Mouse (Mus musculus) myocyte (in vitro differentiated cells): ENCODE data around the gene Cd300e. TPM values are rescaled to one million over a fixed set of nuclear protein-coding genes. Genes with fewer than 3 reads are reported as not detected.

ENCODE experiments used
- H3K27me3 ChIP-seq: one replicate; pipeline ENCODE4 v1.6.1; 2011; ENCODE audit not compliant: control insufficient read depth, insufficient read depth, insufficient read length
- H3K36me3 ChIP-seq: one replicate; pipeline ENCODE4 v1.6.1; 2011; ENCODE audit not compliant: control insufficient read depth, insufficient read depth
- H3K4me2 ChIP-seq: one replicate; pipeline ENCODE4 v1.6.1; 2011; ENCODE audit warnings: low read depth, control low read depth
- H3K4me3 ChIP-seq: one replicate; pipeline ENCODE4 v1.5.1; 2011; ENCODE audit warnings: mild to moderate bottlenecking, control low read depth, moderate library complexity
- H3K79me2 ChIP-seq: one replicate; pipeline ENCODE4 v1.6.1; 2011; ENCODE audit not compliant: control insufficient read depth, insufficient read depth
- H3ac ChIP-seq: one replicate; pipeline ENCODE4 v1.6.1; 2011; ENCODE audit not compliant: control insufficient read depth, insufficient read length
- CEBPB ChIP-seq: IDR thresholded peaks from 2 replicates; pipeline ENCODE4 v1.6.1; 2011; ENCODE audit warnings: mild to moderate bottlenecking, moderate library complexity; ENCODE audit not compliant: poor library complexity, insufficient read depth, severe bottlenecking
- E2F4 ChIP-seq: IDR thresholded peaks from one replicate; pipeline ENCODE4 v1.6.1; 2011; ENCODE audit warnings: mild to moderate bottlenecking, control low read depth, moderate library complexity; ENCODE audit not compliant: insufficient read depth
- MAX ChIP-seq: IDR thresholded peaks from one replicate; pipeline ENCODE4 v1.6.1; 2011; ENCODE audit warnings: low read depth, mild to moderate bottlenecking, control low read depth
- MYOD1 ChIP-seq, 3 experiments: IDR thresholded peaks; one replicate each; pipeline ENCODE4 v1.6.1; 2011; ENCODE audit warnings: control low read depth in 2 of 3, low read depth in 2 of 3, mild to moderate bottlenecking in 2 of 3, moderate library complexity in 1 of 3; ENCODE audit not compliant: insufficient read length in 2 of 3, control insufficient read depth in 1 of 3
- MYOG ChIP-seq, 3 experiments: IDR thresholded peaks; one replicate each; pipeline ENCODE4 v1.6.1; 2011; ENCODE audit warnings: control low read depth in 2 of 3, low read depth in 2 of 3, mild to moderate bottlenecking in 2 of 3; ENCODE audit not compliant: insufficient read length in 2 of 3, control insufficient read depth in 1 of 3, insufficient read depth in 1 of 3
- POLR2A ChIP-seq: IDR thresholded peaks from one replicate; pipeline ENCODE4 v1.6.1; 2011; ENCODE audit warnings: low read depth, mild to moderate bottlenecking, control low read depth, moderate library complexity; ENCODE audit not compliant: insufficient read length
- POLR2AphosphoS2 ChIP-seq: IDR thresholded peaks from one replicate; pipeline ENCODE4 v1.6.1; 2011; ENCODE audit warnings: low read depth, control low read depth; ENCODE audit not compliant: insufficient read length
- REST ChIP-seq: IDR thresholded peaks from one replicate; pipeline ENCODE4 v1.6.1; 2011; ENCODE audit warnings: mild to moderate bottlenecking, control low read depth, moderate library complexity; ENCODE audit not compliant: insufficient read depth, insufficient read length
- SRF ChIP-seq: IDR thresholded peaks from one replicate; pipeline ENCODE4 v1.6.1; 2011; ENCODE audit warnings: low read depth; ENCODE audit not compliant: control insufficient read depth, insufficient read length
- TCF12 ChIP-seq: IDR thresholded peaks from one replicate; pipeline ENCODE4 v1.6.1; 2011; ENCODE audit warnings: mild to moderate bottlenecking, control low read depth; ENCODE audit not compliant: poor library complexity, insufficient read depth, severe bottlenecking
- TCF3 ChIP-seq: IDR thresholded peaks from one replicate; pipeline ENCODE4 v1.6.1; 2011; ENCODE audit warnings: low read depth, control low read depth; ENCODE audit not compliant: insufficient read length
- USF1 ChIP-seq: IDR thresholded peaks from one replicate; pipeline ENCODE4 v1.6.1; 2011; ENCODE audit warnings: low read depth, mild to moderate bottlenecking, control low read depth, moderate library complexity
- polyA plus RNA-seq: library from polyadenylated mRNA; unstranded; fragments of >200 nt; fragmentation: generic; extraction: Trizol; gene quantifications from one replicate; pipeline ENCODE4 v1.2.1, GENCODE M21; 2012; ENCODE audit warnings: missing spikeins

Cd300e gene
- polyA plus RNA-seq, 1 experiment, result not detected

GRCm38 (mm10) chr11:115100741-115101140 is 38.8 kb upstream of the Cd300e start:
- Histone ChIP-seq H3K79me2 (no peaks in the 10 kb centered on the region), H3K4me3 (no peak overlapping the region), H3K4me2 (no peak overlapping the region), H3K36me3 (no peaks in the 10 kb centered on the region), H3K27me3 (no peaks in the 10 kb centered on the region), H3ac (no peak overlapping the region)
- TF ChIP-seq MYOD1 (IDR thresholded peaks at IDR 0.05; ENCODE audit: control insufficient read depth in 1 of 3, insufficient read length in 2 of 3, low read depth in 2 of 3) (no peak), TCF3 (no peak), MYOG (IDR thresholded peaks at IDR 0.05; ENCODE audit: control insufficient read depth in 1 of 3, insufficient read depth in 1 of 3, insufficient read length in 2 of 3, low read depth in 2 of 3) (no peak), TCF12 (no peak), CEBPB (no peak), POLR2AphosphoS2 (no peak), USF1 (no peak), REST (no peak)

- Histone ChIP-seq H3K36me3 (no peaks in the 10 kb centered on the region), H3K4me2 (no peak overlapping the region), H3K79me2 (no peaks in the 10 kb centered on the region), H3K27me3 (no peaks in the 10 kb centered on the region), H3K4me3 (no peak overlapping the region), H3ac (no peak overlapping the region)
- TF ChIP-seq REST (no peak), TCF12 (no peak)
Measured at GRCm38 (mm10) chr11:115100032-115100621, 38.1 kb upstream of the Cd300e start.

GRCm38 (mm10) chr11:115099241-115099840 is 37.4 kb upstream of the Cd300e start:
- H3K79me2 ChIP-seq, result no peaks in the 10 kb centered on the region
- no peaks in the 10 kb centered on the region for H3K27me3 ChIP-seq
- TF ChIP-seq MYOD1 (IDR thresholded peaks at IDR 0.05; ENCODE audit: control insufficient read depth in 1 of 3, insufficient read length in 2 of 3, low read depth in 2 of 3), result no peak
- TF ChIP-seq MAX, result no peak
- no peak for TF ChIP-seq USF1
- TF ChIP-seq POLR2A, result no peak
- TF ChIP-seq POLR2AphosphoS2, result no peak
- no peak for TF ChIP-seq MYOG (IDR thresholded peaks at IDR 0.05; ENCODE audit: control insufficient read depth in 1 of 3, insufficient read depth in 1 of 3, insufficient read length in 2 of 3, low read depth in 2 of 3)
- no peak for TF ChIP-seq E2F4
- no peak for TF ChIP-seq TCF3
- TF ChIP-seq TCF12, result no peak
- TF ChIP-seq REST, result no peak
- no peak for TF ChIP-seq CEBPB
- no peak for TF ChIP-seq SRF
- H3ac ChIP-seq, result no peak overlapping the region
- H3K4me3 ChIP-seq, result no peak overlapping the region
- H3K36me3 ChIP-seq, result no peaks in the 10 kb centered on the region
- H3K4me2 ChIP-seq, result no peak overlapping the region

GRCm38 (mm10) chr11:115098203-115098932 is 36.4 kb upstream of the Cd300e start:
- H3ac ChIP-seq, result no peak overlapping the region
- no peaks in the 10 kb centered on the region for H3K36me3 ChIP-seq
- no peaks in the 10 kb centered on the region for H3K27me3 ChIP-seq
- H3K4me2 ChIP-seq, result no peak overlapping the region
- no peaks in the 10 kb centered on the region for H3K79me2 ChIP-seq
- TF ChIP-seq CEBPB, result no peak
- TF ChIP-seq MYOD1 (IDR thresholded peaks at IDR 0.05; ENCODE audit: control insufficient read depth in 1 of 3, insufficient read length in 2 of 3, low read depth in 2 of 3), result no peak
- no peak for TF ChIP-seq MYOG (IDR thresholded peaks at IDR 0.05; ENCODE audit: control insufficient read depth in 1 of 3, insufficient read depth in 1 of 3, insufficient read length in 2 of 3, low read depth in 2 of 3)
- TF ChIP-seq REST, result no peak
- TF ChIP-seq USF1, result no peak
- TF ChIP-seq POLR2AphosphoS2, result no peak
- TF ChIP-seq TCF12, result no peak
- no peak for TF ChIP-seq MAX
- no peak overlapping the region for H3K4me3 ChIP-seq

GRCm38 (mm10) chr11:115092140-115092539 is 30.2 kb upstream of the Cd300e start:
- TF ChIP-seq CEBPB (no peak), POLR2A (no peak), POLR2AphosphoS2 (no peak), E2F4 (no peak), USF1 (no peak), MAX (no peak), MYOD1 (IDR thresholded peaks at IDR 0.05; ENCODE audit: control insufficient read depth in 1 of 3, insufficient read length in 2 of 3, low read depth in 2 of 3) (no peak)
- Histone ChIP-seq H3K79me2 (no peaks in the 10 kb centered on the region), H3ac (no peak overlapping the region), H3K4me2 (no peak overlapping the region), H3K27me3 (peaks cover 12% of the 10 kb centered on the region), H3K36me3 (no peaks in the 10 kb centered on the region), H3K4me3 (no peak overlapping the region)
